Mouse (Mus musculus) stomach, postnatal 0 days (tissue): Measurements from ENCODE around the gene St6galnac4.

ENCODE experiments used
- CTCF ChIP-seq: IDR thresholded peaks from 2 replicates; pipeline ENCODE4 v1.5.1; 2016; ENCODE audit warnings: antibody characterized with exemption, low read depth, mild to moderate bottlenecking, moderate library complexity
- EP300 ChIP-seq: optimal IDR thresholded peaks from 2 replicates; pipeline ENCODE3; 2016; ENCODE audit warnings: antibody characterized with exemption

DNA sequence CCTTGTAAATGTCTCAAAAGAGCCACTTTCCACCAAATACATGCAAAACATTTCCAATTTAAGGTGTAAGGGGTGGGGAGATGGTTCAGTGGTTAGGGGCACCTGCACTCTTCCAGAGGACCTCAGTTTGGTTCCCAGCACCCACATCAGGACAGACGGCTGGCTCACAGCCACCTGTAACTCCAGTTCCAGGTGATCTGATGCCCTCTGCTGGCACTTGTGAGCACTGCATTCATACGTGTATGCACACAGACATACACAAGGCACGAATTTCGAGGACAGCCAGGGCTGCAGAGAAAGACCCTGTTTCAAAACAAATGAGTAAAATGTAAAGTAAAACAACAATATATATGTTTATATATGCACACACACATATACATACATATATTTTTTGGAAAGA lies 30.7 kb downstream of the St6galnac4 start:
- TF ChIP-seq CTCF (peak; percentile 57), EP300 (no peak)
